Mouse (Mus musculus): ENCODE data around the gene Rnf207. TPM values are rescaled to one million over a fixed set of nuclear protein-coding genes. Genes with fewer than 3 reads are reported as not detected.
A peak's percentile ranks its signal among the peaks of the same experiment; 100 is the strongest.

Rnf207 gene
- polyA plus RNA-seq, 1 experiment = 2.1 TPM

DNA sequence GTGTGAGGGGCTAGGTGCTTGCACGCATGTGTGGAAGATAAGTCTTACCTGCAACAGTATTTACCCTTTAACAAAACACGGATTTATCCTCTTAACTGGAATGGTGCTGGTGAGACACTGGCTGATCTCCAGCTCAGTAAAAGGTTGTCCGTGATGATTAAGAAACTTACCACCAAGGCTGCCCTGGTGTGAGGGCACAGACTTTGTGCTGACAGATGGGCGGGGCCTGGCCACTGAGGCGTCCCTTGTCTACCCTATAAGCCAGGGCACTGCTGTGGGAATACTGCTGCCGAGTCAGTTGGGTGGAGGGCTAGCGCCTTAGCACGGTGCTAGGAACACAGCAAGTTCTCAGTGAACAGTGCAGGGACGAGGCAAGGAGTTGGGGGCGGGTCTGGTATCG lies 16.8 kb downstream of the Rnf207 start:
- WGBS = 80% methylated on average over 11 of the region's 11 CpGs

DNA sequence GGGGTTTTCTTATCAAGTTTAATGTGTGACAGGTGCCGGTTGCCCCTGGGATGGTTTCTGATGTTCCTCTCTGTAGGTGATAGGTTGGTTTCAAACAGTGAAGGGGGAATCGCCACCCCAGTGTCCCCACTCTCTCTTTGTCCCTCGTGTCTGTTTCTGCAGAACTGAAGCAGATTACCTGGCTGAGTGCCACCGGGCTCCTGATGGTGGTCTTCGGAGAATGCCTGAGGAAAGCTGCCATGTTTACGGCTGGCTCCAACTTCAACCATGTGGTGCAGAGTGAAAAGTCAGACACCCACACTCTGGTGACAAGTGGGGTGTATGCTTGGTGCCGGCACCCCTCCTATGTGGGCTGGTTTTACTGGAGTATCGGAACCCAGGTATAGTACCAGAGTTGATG lies 18.4 kb downstream of the Rnf207 start:
- Histone ChIP-seq H3K36me3 (ENCODE audit: control insufficient read depth, insufficient read depth, low read length) (peaks cover 32% of the 10 kb centered on the region), H3K27ac (ENCODE audit: insufficient read depth, low read depth, low read length) (no peak overlapping the region), H3K4me3 (ENCODE audit: low read depth, low read length) (no peak overlapping the region), H3K27me3 (ENCODE audit: control insufficient read depth, insufficient read depth, low read length) (no peaks in the 10 kb centered on the region), H3K4me1 (ENCODE audit: control insufficient read depth, insufficient read depth, insufficient read length, low read length) (peaks cover 13% of the 10 kb centered on the region; the same call in 1 of the 2 replicates)
- WGBS = 95% methylated on average over 8 of the region's 8 CpGs
- TF ChIP-seq CTCF (IDR thresholded peaks at IDR 0.05; ENCODE audit: extremely low read depth, insufficient read length, insufficient replicate concordance, low read depth, low read length) (no peak), POLR2A (IDR thresholded peaks at IDR 0.05; ENCODE audit: low read depth, low read length) (no peak)

More for the DNA sequence above, 16.8 kb downstream of the Rnf207 start:
- H3K4me1 ChIP-seq (ENCODE audit: control insufficient read depth, insufficient read depth, insufficient read length, low read length) = peaks cover 7% of the 10 kb centered on the region; the same call in 1 of the 2 replicates
- H3K27ac ChIP-seq (ENCODE audit: insufficient read depth, low read depth, low read length) = no peak overlapping the region
- H3K4me3 ChIP-seq (ENCODE audit: low read depth, low read length) = no peak overlapping the region
- no peak for TF ChIP-seq POLR2A (IDR thresholded peaks at IDR 0.05; ENCODE audit: low read depth, low read length)
- TF ChIP-seq CTCF (IDR thresholded peaks at IDR 0.05; ENCODE audit: extremely low read depth, insufficient read length, insufficient replicate concordance, low read depth, low read length) = no peak
- H3K36me3 ChIP-seq (ENCODE audit: control insufficient read depth, insufficient read depth, low read length) = peaks cover 32% of the 10 kb centered on the region
- H3K27me3 ChIP-seq (ENCODE audit: control insufficient read depth, insufficient read depth, low read length) = no peaks in the 10 kb centered on the region

- peaks cover 13% of the 10 kb centered on the region; the same call in 1 of the 2 replicates for H3K4me1 ChIP-seq (ENCODE audit: control insufficient read depth, insufficient read depth, insufficient read length, low read length)
- peaks cover 24% of the 10 kb centered on the region for H3K36me3 ChIP-seq (ENCODE audit: control insufficient read depth, insufficient read depth, low read length)
- H3K27ac ChIP-seq (ENCODE audit: insufficient read depth, low read depth, low read length) = no peak overlapping the region
- H3K27me3 ChIP-seq (ENCODE audit: control insufficient read depth, insufficient read depth, low read length) = no peaks in the 10 kb centered on the region
- 88% methylated on average over 14 of the region's 14 CpGs for WGBS
- H3K4me3 ChIP-seq (ENCODE audit: low read depth, low read length) = peak overlapping the region; percentile 8
- no peak for TF ChIP-seq POLR2A (IDR thresholded peaks at IDR 0.05; ENCODE audit: low read depth, low read length)
- no peak for TF ChIP-seq CTCF (IDR thresholded peaks at IDR 0.05; ENCODE audit: extremely low read depth, insufficient read length, insufficient replicate concordance, low read depth, low read length)
These were observed 20.0 kb downstream of the Rnf207 start for GRCm38 (mm10) chr4:152298836-152299235.

DNA sequence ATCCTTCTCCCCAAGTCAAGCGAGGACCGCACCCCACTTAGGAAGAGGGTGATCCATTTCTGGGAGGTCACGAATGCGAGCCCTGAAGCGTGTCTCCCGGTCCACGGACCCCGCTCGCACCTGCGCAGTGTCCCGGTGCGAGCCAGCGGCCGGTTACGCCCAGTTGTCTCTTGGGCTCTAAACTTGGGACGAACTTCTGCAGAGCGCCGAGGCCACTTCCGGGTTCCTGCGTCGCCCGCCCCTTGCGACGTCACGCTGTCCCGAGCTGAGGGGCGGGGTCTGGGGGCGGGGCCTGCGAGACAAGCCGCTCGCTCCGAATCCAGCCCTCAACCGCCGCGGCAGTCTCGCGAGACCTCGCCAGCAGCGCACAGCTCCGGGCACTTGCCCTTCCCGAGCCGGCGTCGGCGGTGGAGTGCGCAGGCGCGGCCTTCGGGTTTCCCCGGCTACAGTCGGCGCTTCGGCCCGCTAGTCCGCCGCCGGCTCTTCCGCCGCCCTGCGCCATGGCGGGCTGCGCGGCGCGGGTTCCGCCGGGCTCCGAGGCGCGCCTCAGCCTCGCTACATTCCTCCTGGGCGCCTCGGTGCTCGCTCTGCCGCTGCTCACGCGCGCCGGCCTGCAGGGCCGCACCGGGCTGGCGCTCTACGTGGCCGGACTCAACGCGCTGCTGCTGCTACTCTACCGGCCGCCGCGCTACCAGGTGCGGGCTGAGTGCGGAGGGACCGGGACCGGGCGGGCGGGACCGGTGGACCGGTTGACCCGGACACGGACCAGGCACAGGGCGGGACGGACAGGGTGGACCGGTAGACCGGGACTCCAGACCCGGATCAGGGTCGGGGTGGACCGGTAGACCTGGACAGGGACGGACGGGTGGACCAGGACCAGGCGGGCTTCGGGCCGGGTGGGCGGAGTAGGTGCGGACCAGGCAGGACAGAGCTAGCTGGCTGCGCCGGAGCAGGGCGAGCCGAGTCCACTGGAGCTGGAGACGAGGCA lies 21.6 kb downstream of the Rnf207 start, which contains the start of gene Icmt:
Icmt (plus strand) TSS at position 354 of the 988 bp plus-strand sequence.
- TF ChIP-seq CTCF (IDR thresholded peaks at IDR 0.05; ENCODE audit: extremely low read depth, insufficient read length, insufficient replicate concordance, low read depth, low read length) = no peak
- TF ChIP-seq POLR2A (IDR thresholded peaks at IDR 0.05; ENCODE audit: low read depth, low read length) = peak; percentile 66; the same call in 1 of the 2 replicates
- H3K36me3 ChIP-seq (ENCODE audit: control insufficient read depth, insufficient read depth, low read length) = peaks cover 10% of the 10 kb centered on the region; the same call in 1 of the 2 replicates
- H3K4me1 ChIP-seq (ENCODE audit: control insufficient read depth, insufficient read depth, insufficient read length, low read length) = peaks cover 13% of the 10 kb centered on the region; the same call in 1 of the 2 replicates
- peak within 1 kb of the TSS; percentile 85 for H3K4me3 ChIP-seq (ENCODE audit: low read depth, low read length)
- under 1% methylated on average over 119 of the region's 119 CpGs for WGBS
- peaks cover 11% of the 10 kb centered on the region; the same call in 1 of the 2 replicates for H3K27me3 ChIP-seq (ENCODE audit: control insufficient read depth, insufficient read depth, low read length)
- H3K27ac ChIP-seq (ENCODE audit: insufficient read depth, low read depth, low read length) = peak within 1 kb of the TSS; percentile 81

- H3K27me3 ChIP-seq (ENCODE audit: control insufficient read depth, insufficient read depth, low read length) = peaks cover 19% of the 10 kb centered on the region
- peaks cover 13% of the 10 kb centered on the region; the same call in 1 of the 2 replicates for H3K4me1 ChIP-seq (ENCODE audit: control insufficient read depth, insufficient read depth, insufficient read length, low read length)
- peak overlapping the region; percentile 81 for H3K27ac ChIP-seq (ENCODE audit: insufficient read depth, low read depth, low read length)
- peaks cover 7% of the 10 kb centered on the region; the same call in 1 of the 2 replicates for H3K36me3 ChIP-seq (ENCODE audit: control insufficient read depth, insufficient read depth, low read length)
- H3K4me3 ChIP-seq (ENCODE audit: low read depth, low read length) = peak overlapping the region; percentile 66
- 4% methylated on average over 8 of the region's 8 CpGs for WGBS
- TF ChIP-seq POLR2A (IDR thresholded peaks at IDR 0.05; ENCODE audit: low read depth, low read length) (no peak), CTCF (IDR thresholded peaks at IDR 0.05; ENCODE audit: extremely low read depth, insufficient read length, insufficient replicate concordance, low read depth, low read length) (no peak)
These were observed 22.4 kb downstream of the Rnf207 start for GRCm38 (mm10) chr4:152296371-152296770.

DNA sequence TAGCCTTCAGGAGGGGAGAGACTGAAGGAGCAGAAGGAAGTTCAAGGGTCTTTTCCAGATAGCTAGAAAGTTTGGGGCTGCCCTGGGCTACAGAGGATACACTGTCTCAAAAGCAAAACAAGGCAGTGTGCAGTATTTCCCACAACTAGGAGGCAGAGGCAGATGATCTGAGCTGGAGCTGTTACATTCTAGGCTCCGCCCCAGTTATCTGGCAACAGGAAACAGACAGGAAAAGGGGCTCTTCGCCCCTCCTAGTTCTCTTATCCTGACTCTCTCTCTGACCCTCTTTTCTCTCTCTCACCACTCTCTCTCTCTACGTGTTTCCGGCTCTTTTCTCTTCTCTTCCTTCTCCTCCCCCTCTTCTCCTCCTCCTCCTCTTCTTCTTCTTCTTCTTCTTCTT lies 22.9 kb downstream of the Rnf207 start:
- TF ChIP-seq POLR2A (IDR thresholded peaks at IDR 0.05; ENCODE audit: low read depth, low read length) (no peak), CTCF (IDR thresholded peaks at IDR 0.05; ENCODE audit: extremely low read depth, insufficient read length, insufficient replicate concordance, low read depth, low read length) (no peak)
- no peak overlapping the region for H3K4me3 ChIP-seq (ENCODE audit: low read depth, low read length)
- peaks cover 7% of the 10 kb centered on the region; the same call in 1 of the 2 replicates for H3K36me3 ChIP-seq (ENCODE audit: control insufficient read depth, insufficient read depth, low read length)
- no peak overlapping the region for H3K27ac ChIP-seq (ENCODE audit: insufficient read depth, low read depth, low read length)
- 19% methylated on average over 4 of the region's 4 CpGs for WGBS
- peaks cover 13% of the 10 kb centered on the region; the same call in 1 of the 2 replicates for H3K4me1 ChIP-seq (ENCODE audit: control insufficient read depth, insufficient read depth, insufficient read length, low read length)
- H3K27me3 ChIP-seq (ENCODE audit: control insufficient read depth, insufficient read depth, low read length) = peaks cover 24% of the 10 kb centered on the region
